Mouse (Mus musculus): ENCODE measurements at regions not wholly inside any gene's neighbourhood (a gene's known extent, or its start where the extent isn't known, plus 50 kb on each side); places are given as distances from the start of the nearest gene placed in this dataset.

DNA sequence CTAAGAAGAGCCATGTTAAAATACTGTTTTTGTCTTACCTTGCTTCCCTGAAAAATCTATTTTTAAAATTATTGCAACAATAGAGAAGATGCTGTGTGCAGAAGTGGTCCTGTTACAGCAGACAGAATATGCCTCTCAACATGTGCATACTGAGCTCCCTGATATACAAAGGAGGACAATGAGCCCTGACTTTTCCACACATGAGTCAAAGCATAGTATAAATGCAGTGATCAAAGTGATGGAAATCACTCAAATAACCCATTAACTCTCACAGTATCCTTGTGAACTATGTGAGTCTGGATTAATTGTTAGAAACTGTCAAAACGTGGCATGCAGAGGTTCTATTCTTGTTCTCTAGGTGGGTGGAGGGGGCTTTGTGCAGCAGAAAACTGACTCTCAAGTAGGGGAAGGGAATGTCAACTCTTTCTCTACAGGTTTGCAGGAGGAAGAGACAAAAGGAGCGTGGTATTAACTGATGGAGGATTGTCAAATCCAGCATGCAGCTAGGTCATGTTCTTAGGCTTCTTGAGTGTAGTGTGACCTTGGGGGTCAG is 337.5 kb upstream of the Rarb start:
- TF ChIP-seq CTCF (IDR thresholded peaks at IDR 0.05; ENCODE audit: insufficient read depth, low read depth, low read length) (no peak), POLR2A (IDR thresholded peaks at IDR 0.05; ENCODE audit: insufficient read depth, low read depth, low read length) (no peak)
